Mouse (Mus musculus) erythroblast, adult 5-6 weeks (primary cell): Measurements from ENCODE around the gene Kif11. TPM values are rescaled to one million over a fixed set of nuclear protein-coding genes. Genes with fewer than 3 reads are reported as not detected.

Source experiments
- ATAC-seq: replicated peaks from 2 replicates; pipeline ENCODE4 v1.8.0; 2016; ENCODE audit warnings: moderate number of reproducible peaks, mild to moderate bottlenecking, moderate TSS enrichment, inconsistent platforms; ENCODE audit not compliant: poor library complexity, low FRiP score, severe bottlenecking
- total RNA-seq, 2 experiments: library from RNA; stranded (forward) in 1 of 2; stranded (reverse) in 1 of 2; fragments of 150-400 nt in 1 of 2; fragments of 200-764, 138-1000 nt in 1 of 2; gene quantifications; 2 replicates each; pipeline versions ENCODE4 v1.2.3 to v1.2.4; 2015 to 2017; ENCODE audit warnings: low replicate concordance in 2 of 2

Gene Kif11
- total RNA-seq, 2 experiments from 2014 or later = 65.3 to 103 TPM

GRCm38 (mm10) chr19:37440181-37440580, 64.0 kb downstream of the Kif11 start:
- no peak for ATAC-seq

- no peak for ATAC-seq
These were observed 64.7 kb downstream of the Kif11 start for GRCm38 (mm10) chr19:37440708-37441475.

- no peak for ATAC-seq
These were observed 66.5 kb downstream of the Kif11 start for GRCm38 (mm10) chr19:37442524-37443286.

- ATAC-seq = no peak
These were observed 67.5 kb downstream of the Kif11 start for GRCm38 (mm10) chr19:37443631-37444140.

- no peak for ATAC-seq
These were observed 72.0 kb downstream of the Kif11 start for GRCm38 (mm10) chr19:37448212-37448611.

- ATAC-seq = no peak
These were observed 73.0 kb downstream of the Kif11 start for GRCm38 (mm10) chr19:37449246-37449645.

GRCm38 (mm10) chr19:37455528-37455927, 79.3 kb downstream of the Kif11 start:
- ATAC-seq = no peak

GRCm38 (mm10) chr19:37455961-37456360, 79.8 kb downstream of the Kif11 start:
- ATAC-seq = no peak

- ATAC-seq = no peak
These were observed 81.8 kb downstream of the Kif11 start for GRCm38 (mm10) chr19:37458013-37458412.

GRCm38 (mm10) chr19:37466403-37466802, 90.2 kb downstream of the Kif11 start:
- no peak for ATAC-seq

- ATAC-seq = no peak
These were observed 90.8 kb downstream of the Kif11 start for GRCm38 (mm10) chr19:37466978-37467377.

- ATAC-seq = no peak
These were observed 92.8 kb downstream of the Kif11 start for GRCm38 (mm10) chr19:37468841-37469566.

Other genes with a start within 250 kb of the Kif11 start
- 393 and 429 TPM in 2 replicates for gene March5, start 168.9 kb upstream of the Kif11 start, total RNA-seq (2015; ENCODE audit: low replicate concordance)
- 510 and 553 TPM in 2 replicates for gene March5, start 168.9 kb upstream of the Kif11 start, total RNA-seq (2017; ENCODE audit: low replicate concordance)
- 76.5 and 113 TPM in 2 replicates for gene Cpeb3, start 167.8 kb upstream of the Kif11 start, total RNA-seq (2015; ENCODE audit: low replicate concordance)
- gene Cpeb3, start 167.8 kb upstream of the Kif11 start, total RNA-seq (2017; ENCODE audit: low replicate concordance) = 90.5 and 97.3 TPM in 2 replicates
- gene Ide, start 38.6 kb upstream of the Kif11 start, total RNA-seq (2015; ENCODE audit: low replicate concordance) = 16.9 and 17.3 TPM in 2 replicates
- gene Ide, start 38.6 kb upstream of the Kif11 start, total RNA-seq (2017; ENCODE audit: low replicate concordance) = 12.3 and 13.5 TPM in 2 replicates
- gene Hhex, start 58.4 kb downstream of the Kif11 start, total RNA-seq (2015; ENCODE audit: low replicate concordance) = 25.1 and 27.3 TPM in 2 replicates
- 5.1 and 6.0 TPM in 2 replicates for gene Hhex, start 58.4 kb downstream of the Kif11 start, total RNA-seq (2017; ENCODE audit: low replicate concordance)
- gene Exoc6, start 174.0 kb downstream of the Kif11 start, total RNA-seq (2015; ENCODE audit: low replicate concordance) = 17.9 and 24.7 TPM in 2 replicates
- gene Exoc6, start 174.0 kb downstream of the Kif11 start, total RNA-seq (2017; ENCODE audit: low replicate concordance) = 28.0 and 30.0 TPM in 2 replicates